Mouse (Mus musculus) kidney, adult 2 months (tissue): ENCODE results near the gene Crx. TPM values are rescaled to one million over a fixed set of nuclear protein-coding genes. Genes with fewer than 3 reads are reported as not detected.

Source experiments
- DNase-seq: peaks from one replicate; pipeline ENCODE4 v3.0.0; 2021
- H3K27ac ChIP-seq: fragments of 200-500 bp; 2 replicates; pipeline ENCODE4 v1.5.1; 2012; ENCODE audit warnings: low read depth, low read length, control low read depth, inconsistent platforms; ENCODE audit not compliant: insufficient read depth
- H3K27me3 ChIP-seq: fragments of 200-500 bp; replicated peaks from 2 replicates; pipeline ENCODE4 v1.6.1; 2012; ENCODE audit warnings: mild to moderate bottlenecking, moderate library complexity, low read length, inconsistent platforms; ENCODE audit not compliant: control insufficient read depth, insufficient read depth
- H3K36me3 ChIP-seq: fragments of 200-500 bp; 2 replicates; pipeline ENCODE4 v1.6.1; 2012; ENCODE audit warnings: mild to moderate bottlenecking, moderate library complexity, low read length, inconsistent platforms; ENCODE audit not compliant: control insufficient read depth, insufficient read depth
- H3K4me1 ChIP-seq: fragments of 200-500 bp; 2 replicates; pipeline ENCODE4 v1.6.1; 2011; ENCODE audit warnings: low read length; ENCODE audit not compliant: control insufficient read depth, insufficient read depth
- H3K4me3 ChIP-seq: fragments of 200-500 bp; 2 replicates; pipeline ENCODE4 v1.5.1; 2011; ENCODE audit warnings: mild to moderate bottlenecking, low read depth, low read length, control low read depth; ENCODE audit not compliant: insufficient read depth
- CTCF ChIP-seq: fragments of 200-500 bp; conservative IDR thresholded peaks from 2 replicates; pipeline ENCODE4 v1.5.1; 2011; ENCODE audit warnings: low read depth, mild to moderate bottlenecking, control low read depth, low read length, moderate library complexity, mixed read lengths; ENCODE audit not compliant: insufficient read depth, insufficient read length
- POLR2A ChIP-seq: fragments of 200-500 bp; IDR thresholded peaks from one replicate; pipeline ENCODE4 v1.6.1; 2011; ENCODE audit warnings: low read depth, low read length, control low read depth
- WGBS: fragments of 180-500 bp; shearing (Covaris S2); methylation state at CpG from one replicate; pipeline ENCODE4 v1.1.7; 2018; 5-methylcytosine and 5-hydroxymethylcytosine counted together
- polyA plus RNA-seq: library from polyadenylated mRNA; depleted of rRNA; stranded (reverse); fragments of >200 nt; gene quantifications from 2 replicates; pipeline ENCODE4 v1.2.3, GENCODE M21; 2012; rRNA removed

Crx gene
- polyA plus RNA-seq, 1 experiment, result not detected

GRCm38 (mm10) chr7:15864104-15864503 lies 15.7 kb downstream of the Crx start:
- no peak overlapping the region for H3K27ac ChIP-seq
- DNase-seq, result no peak
- WGBS, result 83% methylated on average over 4 of the region's 4 CpGs

GRCm38 (mm10) chr7:15859657-15860056 lies 20.1 kb downstream of the Crx start:
- Histone ChIP-seq H3K27me3 (no peaks in the 10 kb centered on the region), H3K27ac (no peak overlapping the region), H3K4me1 (no peaks in the 10 kb centered on the region), H3K36me3 (no peaks in the 10 kb centered on the region), H3K4me3 (no peak overlapping the region)
- DNase-seq, result no peak
- WGBS, result 44% methylated on average over 2 of the region's 2 CpGs
- no peak for TF ChIP-seq POLR2A
- TF ChIP-seq CTCF, result peak; percentile 35

More at GRCm38 (mm10) chr7:15864104-15864503, 15.7 kb downstream of the Crx start:
- H3K27me3 ChIP-seq, result no peaks in the 10 kb centered on the region
- no peak for TF ChIP-seq POLR2A
- no peak for TF ChIP-seq CTCF
- no peaks in the 10 kb centered on the region for H3K4me1 ChIP-seq
- no peaks in the 10 kb centered on the region for H3K36me3 ChIP-seq
- no peak overlapping the region for H3K4me3 ChIP-seq

- H3K36me3 ChIP-seq, result no peaks in the 10 kb centered on the region
- no peaks in the 10 kb centered on the region for H3K27me3 ChIP-seq
- no peak within 1 kb of the TSS for H3K27ac ChIP-seq
- no peak for TF ChIP-seq POLR2A
- no peak for TF ChIP-seq CTCF
- no peaks in the 10 kb centered on the region for H3K4me1 ChIP-seq
- H3K4me3 ChIP-seq, result no peak within 1 kb of the TSS
- WGBS, result 93% methylated on average over 3 of the region's 3 CpGs
- DNase-seq, result no peak
Measured at GRCm38 (mm10) chr7:15839578-15839977, 40.2 kb downstream of the Crx start, which contains the start of gene Obox6. Gene Obox6, minus strand, starts transcription at chr7:15839678.

Other genes with a start within 250 kb of the Crx start
- not detected in 2 replicates for gene Obox3, start 240.1 kb downstream of the Crx start, polyA plus RNA-seq
- not detected in 2 replicates for gene Obox5, start 129.8 kb downstream of the Crx start, polyA plus RNA-seq
- gene Obox6, start 40.3 kb downstream of the Crx start, polyA plus RNA-seq, result not detected in 2 replicates
- not detected in 2 replicates for gene Crxos, start 2.6 kb upstream of the Crx start, polyA plus RNA-seq
- gene Selenow, start 42.4 kb upstream of the Crx start, polyA plus RNA-seq, result 236 and 288 TPM in 2 replicates
- gene Nop53, start 66.1 kb upstream of the Crx start, polyA plus RNA-seq, result 87.9 and 88.9 TPM in 2 replicates
- gene Ehd2, start 87.6 kb upstream of the Crx start, polyA plus RNA-seq, result 30.2 and 33.7 TPM in 2 replicates
- 7.9 and 8.6 TPM in 2 replicates for gene Bicra, start 168.0 kb upstream of the Crx start, polyA plus RNA-seq
- gene Zfp541, start 181.8 kb upstream of the Crx start, polyA plus RNA-seq, result 0.03 TPM in 1 of 2 replicates, not detected in the other
- gene Napa, start 218.5 kb upstream of the Crx start, polyA plus RNA-seq, result 177 and 207 TPM in 2 replicates
- gene Kptn, start 239.9 kb upstream of the Crx start, polyA plus RNA-seq, result 28.7 and 32.5 TPM in 2 replicates
- gene Slc8a2, start 249.9 kb upstream of the Crx start, polyA plus RNA-seq, result 0.33 and 0.38 TPM in 2 replicates